Mouse (Mus musculus) left cerebral cortex, adult 2 months (tissue): ENCODE measurements around the gene Gm5796. TPM values are rescaled to one million over a fixed set of nuclear protein-coding genes. Genes with fewer than 3 reads are reported as not detected.
"Not testable (repeated sequence)": the region's sequence is repeated elsewhere in the genome, so short reads cannot be mapped to it uniquely, and the experiment has no call there.

Experiments
- DNase-seq, 2 experiments: peaks; one replicate each; pipeline ENCODE4 v3.0.0; 2021 to 2022; ENCODE audit warnings: low spot score in 2 of 2, mixed read lengths in 1 of 2; ENCODE audit errors: extremely low spot score in 1 of 2
- H3K27ac ChIP-seq: fragments of 200-600 bp; 2 replicates; pipeline ENCODE4 v1.8.1; 2022
- H3K4me3 ChIP-seq: fragments of 200-600 bp; 2 replicates; pipeline ENCODE4 v1.8.1; 2022
- intact Hi-C: fragments of 180-260 bp; cut with DNase I; formaldehyde crosslinking; loops from one replicate; pipeline ENCODE4 v1.15.1; 2025
- long read RNA-seq, 2 experiments: library from polyadenylated mRNA; stranded (forward); transcript quantifications; one replicate each; pipeline ENCODE4 v2.0.0; 2021; ENCODE audit warnings: borderline mapping rate in 2 of 2
- total RNA-seq, 2 experiments: library from RNA; stranded (reverse); gene quantifications; 2 replicates each; pipeline ENCODE4 v1.2.3; 2021

Gene Gm5796
- total RNA-seq = 1 to 10 TPM; 2.0 to 2.8 TPM
- long read RNA-seq, experiment 1, partial matches to known transcripts = 0 of 1 reads
- long read RNA-seq, experiment 1, other reads (novel, unspliced or antisense) = 1 of 1 reads
- long read RNA-seq, experiment 2, partial matches to known transcripts = 0 of 1 reads
- long read RNA-seq, experiment 2, other reads (novel, unspliced or antisense) = 1 of 1 reads

GRCm38 (mm10) chr14:4023641-4024040 lies at the start of gene Gm5796:
TSS of gene Gm5796 (plus strand) at chr14:4023941.
- H3K27ac ChIP-seq, intact Hi-C loops, DNase-seq, H3K4me3 ChIP-seq: not testable (repeated sequence)

- intact Hi-C loops, DNase-seq, H3K4me3 ChIP-seq, H3K27ac ChIP-seq: not testable (repeated sequence)
These were observed 25.6 kb upstream of the Gm5796 start, which contains the start of gene Gm3099 for GRCm38 (mm10) chr14:3998094-3998493. TSS of gene Gm3099 (plus strand) at chr14:3998394.

- intact Hi-C loops, DNase-seq, H3K27ac ChIP-seq, H3K4me3 ChIP-seq: not testable (repeated sequence)
These were observed 60.1 kb downstream of the Gm5796 start, which contains the start of gene Gm3115 for GRCm38 (mm10) chr14:4083820-4084219. TSS of gene Gm3115 (plus strand) at chr14:4084120.

Other genes with a start within 250 kb of the Gm5796 start
- under 1 TPM; 0.61 to 0.65 TPM for gene Gm3002, start 213.9 kb upstream of the Gm5796 start, total RNA-seq
- gene Gm3033, start 177.7 kb upstream of the Gm5796 start, total RNA-seq = under 1 TPM in 1 of 2 experiments, not detected in 1; 0.27 TPM
- gene Gm2916, start 139.8 kb upstream of the Gm5796 start, total RNA-seq = not detected
- gene Gm3029, start 92.2 kb upstream of the Gm5796 start, total RNA-seq = not detected
- gene Gm3095, start 60.4 kb upstream of the Gm5796 start, total RNA-seq = not detected
- gene Gm3099, start 25.5 kb upstream of the Gm5796 start, total RNA-seq = not detected
- gene Gm3115, start 60.2 kb downstream of the Gm5796 start, total RNA-seq = under 1 TPM; 0.34 to 0.35 TPM
- gene Gm8108, start 86.6 kb downstream of the Gm5796 start, total RNA-seq = 1 to 10 TPM; 1.8 to 3.2 TPM
- gene Gm3127, start 141.1 kb downstream of the Gm5796 start, total RNA-seq = not detected
- gene Gm2974, start 158.6 kb downstream of the Gm5796 start, total RNA-seq = under 1 TPM; 0.42 to 0.50 TPM
- gene Gm3138, start 225.7 kb downstream of the Gm5796 start, total RNA-seq = not detected